Mouse (Mus musculus) small intestine, adult 2 months (tissue): ENCODE data around the gene Plk2. TPM values are rescaled to one million over a fixed set of nuclear protein-coding genes. Genes with fewer than 3 reads are reported as not detected.
"Not testable (repeated sequence)": the region's sequence is repeated elsewhere in the genome, so short reads cannot be mapped to it uniquely, and the experiment has no call there.

Source experiments
- H3K27ac ChIP-seq: fragments of 200-500 bp; 2 replicates; pipeline ENCODE4 v1.5.1; 2012; ENCODE audit warnings: low read depth, low read length, control low read depth, inconsistent platforms; ENCODE audit not compliant: insufficient read depth
- H3K27me3 ChIP-seq: fragments of 200-500 bp; 2 replicates; pipeline ENCODE4 v1.6.1; 2012; ENCODE audit warnings: mild to moderate bottlenecking, moderate library complexity, low read length, inconsistent platforms; ENCODE audit not compliant: control insufficient read depth, insufficient read depth
- H3K36me3 ChIP-seq: fragments of 200-500 bp; 2 replicates; pipeline ENCODE4 v1.6.1; 2012; ENCODE audit warnings: mild to moderate bottlenecking, low read length, control low read depth, inconsistent platforms; ENCODE audit not compliant: control insufficient read depth, insufficient read depth
- H3K4me1 ChIP-seq: fragments of 200-500 bp; 2 replicates; pipeline ENCODE4 v1.6.1; 2012; ENCODE audit warnings: low read length, inconsistent platforms, mixed read lengths; ENCODE audit not compliant: control insufficient read depth, insufficient read depth, insufficient read length
- H3K4me3 ChIP-seq: fragments of 200-500 bp; 2 replicates; pipeline ENCODE4 v1.5.1; 2012; ENCODE audit warnings: low read depth, mild to moderate bottlenecking, control low read depth, inconsistent platforms, low read length, moderate library complexity
- CTCF ChIP-seq: fragments of 200-500 bp; IDR thresholded peaks from 2 replicates; pipeline ENCODE4 v1.5.1; 2012; ENCODE audit warnings: low read depth, mild to moderate bottlenecking, control low read depth, inconsistent platforms, low read length, moderate library complexity, mixed read lengths; ENCODE audit not compliant: insufficient replicate concordance, insufficient read length; ENCODE audit errors: extremely low read depth
- POLR2A ChIP-seq: fragments of 200-500 bp; IDR thresholded peaks from 2 replicates; pipeline ENCODE4 v1.6.1; 2012; ENCODE audit warnings: low read depth, mild to moderate bottlenecking, control low read depth, inconsistent platforms, low read length, moderate library complexity
- WGBS: fragments of 180-500 bp; shearing (Covaris S2); methylation state at CpG from one replicate; pipeline ENCODE4 v1.1.7; 2018; 5-methylcytosine and 5-hydroxymethylcytosine counted together
- polyA plus RNA-seq: library from polyadenylated mRNA; depleted of rRNA; stranded (reverse); fragments of >200 nt; gene quantifications from 2 replicates; pipeline ENCODE4 v1.2.3, GENCODE M21; 2012

The Plk2 gene
- polyA plus RNA-seq, 1 experiment, result 3.1 TPM

DNA sequence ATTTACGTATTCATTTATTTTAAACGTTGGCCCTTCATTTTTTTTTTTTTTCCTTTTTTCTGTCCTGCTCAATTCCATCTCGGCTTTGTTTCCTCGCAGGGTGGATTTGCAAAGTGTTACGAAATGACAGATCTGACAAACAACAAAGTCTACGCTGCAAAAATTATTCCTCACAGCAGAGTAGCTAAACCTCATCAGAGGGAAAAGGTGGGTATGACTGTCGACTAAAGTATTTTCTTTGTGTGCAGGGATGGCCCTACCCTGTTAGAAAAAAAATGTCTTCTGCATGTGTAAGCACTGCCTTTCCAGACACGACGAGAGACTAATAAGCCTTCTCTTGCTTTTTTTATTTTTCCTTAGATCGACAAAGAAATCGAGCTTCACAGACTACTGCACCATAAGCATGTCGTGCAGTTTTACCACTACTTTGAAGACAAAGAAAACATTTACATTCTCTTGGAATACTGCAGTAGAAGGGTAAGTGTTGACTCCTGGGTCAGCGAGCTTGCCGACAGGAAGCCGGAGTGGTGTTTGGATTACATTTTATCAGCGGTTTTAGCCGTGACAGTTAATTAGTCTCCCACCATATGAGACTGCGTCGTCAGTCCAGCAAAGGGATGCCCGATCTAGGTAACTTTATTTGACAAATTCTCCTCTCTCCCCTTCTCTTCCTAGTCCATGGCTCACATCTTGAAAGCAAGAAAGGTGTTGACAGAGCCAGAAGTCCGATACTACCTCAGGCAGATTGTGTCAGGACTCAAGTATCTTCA is 1.3 kb downstream of the Plk2 start:
- Histone ChIP-seq H3K36me3 (peaks cover 9% of the 10 kb centered on the region), H3K4me3 (peak overlapping the region; percentile 9; the same call in 1 of the 2 replicates), H3K4me1 (peaks cover 1% of the 10 kb centered on the region; the same call in 1 of the 2 replicates), H3K27me3 (peaks cover 2% of the 10 kb centered on the region; the same call in 1 of the 2 replicates), H3K27ac (peak overlapping the region; percentile 12; the same call in 1 of the 2 replicates)
- 8% methylated on average over 21 of the region's 21 CpGs for WGBS
- TF ChIP-seq CTCF (no peak), POLR2A (no peak)

DNA sequence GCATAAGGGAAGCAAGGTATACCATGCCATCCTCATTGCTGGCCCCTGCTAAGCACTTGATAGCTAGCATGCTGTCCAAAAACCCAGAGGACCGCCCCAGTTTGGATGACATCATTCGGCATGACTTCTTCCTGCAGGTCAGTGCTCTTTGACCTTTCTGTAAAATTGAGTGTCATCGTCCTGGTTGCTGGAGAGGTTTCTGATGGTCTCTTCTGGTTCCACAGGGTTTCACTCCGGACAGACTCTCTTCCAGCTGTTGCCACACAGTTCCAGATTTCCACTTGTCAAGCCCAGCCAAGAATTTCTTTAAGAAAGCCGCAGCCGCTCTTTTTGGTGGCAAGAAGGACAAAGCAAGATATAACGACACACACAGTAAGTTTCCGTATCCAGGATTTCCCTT is 2.9 kb downstream of the Plk2 start:
- H3K4me1 ChIP-seq, result no peaks in the 10 kb centered on the region; the same call in 1 of the 2 replicates
- no peak overlapping the region for H3K27ac ChIP-seq
- H3K27me3 ChIP-seq, result peaks cover 2% of the 10 kb centered on the region; the same call in 1 of the 2 replicates
- no peak for TF ChIP-seq POLR2A
- no peak for TF ChIP-seq CTCF
- H3K4me3 ChIP-seq, result peak overlapping the region; percentile 14; the same call in 1 of the 2 replicates
- 85% methylated on average over 8 of the region's 8 CpGs for WGBS
- H3K36me3 ChIP-seq, result peaks cover 9% of the 10 kb centered on the region

DNA sequence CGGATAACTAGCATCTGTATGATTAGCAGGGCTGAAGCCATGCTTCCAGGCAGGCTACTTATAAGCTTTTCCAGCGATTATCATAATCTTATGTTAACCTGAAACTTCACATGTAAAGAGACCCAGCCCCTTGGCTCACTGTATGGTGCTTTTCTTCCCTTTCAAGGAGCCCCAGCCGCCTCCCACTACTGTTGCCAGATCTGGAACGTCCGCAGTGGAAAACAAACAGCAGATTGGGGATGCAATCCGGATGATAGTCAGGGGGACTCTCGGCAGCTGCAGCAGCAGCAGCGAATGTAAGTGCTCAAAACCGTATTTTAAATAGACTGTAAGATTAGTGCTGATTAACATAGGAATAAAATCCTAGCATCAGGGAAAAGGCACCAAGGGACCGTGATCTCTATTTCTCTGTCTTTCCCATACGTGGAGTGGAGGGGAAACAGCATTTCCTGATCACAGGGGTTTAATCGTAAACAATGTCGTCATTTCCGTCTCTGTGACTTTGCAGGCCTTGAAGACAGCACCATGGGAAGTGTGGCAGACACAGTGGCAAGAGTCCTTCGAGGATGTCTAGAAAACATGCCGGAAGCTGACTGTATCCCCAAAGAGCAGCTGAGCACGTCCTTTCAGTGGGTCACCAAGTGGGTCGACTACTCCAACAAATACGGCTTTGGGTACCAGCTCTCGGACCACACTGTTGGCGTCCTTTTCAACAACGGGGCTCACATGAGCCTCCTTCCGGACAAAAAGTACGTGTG is 3.8 kb downstream of the Plk2 start:
- H3K27me3 ChIP-seq, result peaks cover 2% of the 10 kb centered on the region; the same call in 1 of the 2 replicates
- no peak for TF ChIP-seq CTCF
- no peak for TF ChIP-seq POLR2A
- H3K27ac ChIP-seq, result no peak overlapping the region
- peak overlapping the region; percentile 27 for H3K4me3 ChIP-seq
- no peaks in the 10 kb centered on the region for H3K4me1 ChIP-seq
- 77% methylated on average over 24 of the region's 24 CpGs for WGBS
- peaks cover 9% of the 10 kb centered on the region for H3K36me3 ChIP-seq

DNA sequence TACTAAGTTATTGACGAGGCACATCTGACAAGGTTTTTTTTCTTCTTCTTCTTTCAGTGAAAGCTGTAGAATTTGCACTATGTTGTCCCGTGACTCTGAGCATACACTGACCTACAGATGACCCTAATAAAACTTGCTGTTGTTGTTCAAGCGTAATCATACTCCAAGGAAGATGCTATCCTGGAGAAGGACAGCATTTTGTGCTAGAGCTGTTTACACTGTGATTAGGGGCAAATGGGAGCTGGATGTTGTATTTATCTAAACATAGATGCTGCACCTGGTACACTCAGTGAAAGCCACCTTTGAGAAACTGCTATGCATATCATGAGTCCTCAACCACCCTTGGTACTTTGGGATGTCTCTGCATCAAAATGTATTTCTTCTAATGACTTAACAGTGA is 6.6 kb downstream of the Plk2 start:
- no peaks in the 10 kb centered on the region for H3K27me3 ChIP-seq
- H3K4me1 ChIP-seq, result no peaks in the 10 kb centered on the region
- WGBS, result 76% methylated on average over 3 of the region's 3 CpGs
- H3K36me3 ChIP-seq, result peaks cover 9% of the 10 kb centered on the region
- H3K4me3 ChIP-seq, result no peak overlapping the region
- no peak overlapping the region for H3K27ac ChIP-seq
- TF ChIP-seq CTCF (no peak), POLR2A (no peak)

DNA sequence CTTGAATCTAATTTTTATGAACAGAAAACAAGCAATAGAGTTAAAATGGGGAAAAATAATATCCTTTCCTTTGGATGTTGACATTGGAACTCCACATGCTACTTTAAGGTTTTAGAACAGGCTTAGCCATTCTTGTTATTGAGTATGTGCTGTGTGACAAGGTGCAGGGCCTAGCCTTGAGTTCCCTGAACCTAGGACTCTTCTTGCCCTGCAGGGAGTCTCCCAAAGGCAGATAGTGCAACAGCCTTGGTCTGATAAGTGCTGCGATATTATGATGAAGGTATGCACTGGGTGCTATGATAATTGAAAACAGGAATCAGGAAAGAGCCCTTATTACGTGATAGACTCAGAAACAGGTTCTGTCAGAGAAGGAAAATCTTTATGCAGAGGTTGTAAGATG is 7.0 kb downstream of the Plk2 start:
- WGBS, result 82% methylated on average over 2 of the region's 2 CpGs
- TF ChIP-seq CTCF (no peak), POLR2A (no peak)
- Histone ChIP-seq H3K4me3 (no peak overlapping the region), H3K4me1 (no peaks in the 10 kb centered on the region), H3K27me3 (no peaks in the 10 kb centered on the region), H3K36me3 (peaks cover 9% of the 10 kb centered on the region), H3K27ac (no peak overlapping the region)

DNA sequence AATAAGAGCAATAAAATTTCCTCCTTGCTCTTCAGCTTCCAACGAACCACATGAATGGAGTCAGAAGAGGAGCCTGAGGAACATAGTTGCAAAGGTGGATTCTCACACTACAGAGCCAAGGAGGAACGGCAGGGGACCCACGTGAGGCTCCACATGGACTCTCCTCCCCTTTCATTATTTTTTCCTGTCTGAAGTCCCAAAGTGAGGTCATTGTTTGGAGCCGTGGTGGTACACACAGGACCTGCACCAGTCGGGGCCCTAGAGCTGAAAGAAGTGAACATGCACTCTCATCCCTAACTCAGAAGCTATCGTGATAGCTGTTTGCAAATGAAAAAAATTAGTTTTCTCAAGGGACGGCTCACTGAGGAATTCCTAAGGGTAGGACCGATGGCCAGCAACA is 9.2 kb downstream of the Plk2 start:
- peaks cover 4% of the 10 kb centered on the region; the same call in 1 of the 2 replicates for H3K36me3 ChIP-seq
- WGBS, result 75% methylated on average over 8 of the region's 8 CpGs
- TF ChIP-seq CTCF (no peak), POLR2A (no peak)
- no peaks in the 10 kb centered on the region for H3K4me1 ChIP-seq
- no peak overlapping the region for H3K4me3 ChIP-seq
- no peaks in the 10 kb centered on the region for H3K27me3 ChIP-seq
- H3K27ac ChIP-seq, result no peak overlapping the region

DNA sequence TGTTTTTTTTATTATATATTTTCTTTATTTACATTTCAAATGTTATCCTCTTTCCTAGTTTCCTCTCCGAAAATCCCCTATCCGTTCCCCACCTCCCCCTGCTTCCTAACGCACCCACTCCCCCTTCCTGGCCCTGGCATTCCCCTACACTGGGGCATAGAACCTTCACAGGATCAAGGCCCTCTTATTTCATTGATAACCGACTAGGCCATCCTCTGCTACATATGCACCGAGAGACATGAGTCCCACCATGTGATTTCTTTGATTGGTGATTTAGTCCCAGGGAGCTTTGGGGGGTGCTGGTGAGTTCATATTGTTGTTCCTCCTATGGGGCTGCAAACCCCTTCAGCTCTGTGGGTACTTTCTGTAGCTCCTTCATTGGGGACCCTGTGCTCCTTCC is 9.8 kb downstream of the Plk2 start:
- H3K4me1 ChIP-seq, H3K27ac ChIP-seq, H3K27me3 ChIP-seq, H3K4me3 ChIP-seq, H3K36me3 ChIP-seq: not testable (repeated sequence)
- whole genome bisulfite sequencing, result 90% methylated on average over 5 of the region's 5 CpGs
